Mouse (Mus musculus) liver, embryonic 14.5 days (tissue): Measurements from ENCODE around the gene Olfr535. TPM values are rescaled to one million over a fixed set of nuclear protein-coding genes. Genes with fewer than 3 reads are reported as not detected.
"Not testable (repeated sequence)": the region's sequence is repeated elsewhere in the genome, so short reads cannot be mapped to it uniquely, and the experiment has no call there.

Experiments used
- ATAC-seq: fragments of 200-750 bp; cut with Nextera tagmentation; 2 replicates; pipeline ENCODE4 v1.8.0; 2017; ENCODE audit warnings: moderate number of reproducible peaks, mild to moderate bottlenecking, moderate library complexity; ENCODE audit not compliant: insufficient read depth
- DNase-seq, 3 experiments: peaks; one replicate each; pipeline ENCODE4 v3.0.0-alpha.2; 2012 to 2013; ENCODE audit warnings: low read depth in 3 of 3, low spot score in 3 of 3
- H3K27ac ChIP-seq: fragments of 300-500 bp; sonication (generic); 2 replicates; pipeline ENCODE4 v1.5.1; 2014; ENCODE audit warnings: moderate library complexity, mild to moderate bottlenecking, control low read depth, inconsistent platforms
- H3K27me3 ChIP-seq: fragments of 300-500 bp; sonication (generic); 2 replicates; pipeline ENCODE4 v1.6.1; 2014; ENCODE audit warnings: mild to moderate bottlenecking, low read length, moderate library complexity; ENCODE audit not compliant: control insufficient read depth, insufficient read depth
- H3K36me3 ChIP-seq: fragments of 300-500 bp; sonication (generic); replicated peaks from 2 replicates; pipeline ENCODE4 v1.6.1; 2014; ENCODE audit warnings: low read depth; ENCODE audit not compliant: control insufficient read depth, insufficient read depth
- H3K4me1 ChIP-seq, 2 experiments: fragments of 200-500 bp in 1 of 2; fragments of 300-500 bp in 1 of 2; sonication (generic) in 1 of 2; replicated peaks; 2 replicates each; pipeline ENCODE4 v1.6.1; 2012 to 2014; ENCODE audit warnings: antibody characterized with exemption in 1 of 2, inconsistent platforms in 1 of 2, low read length in 1 of 2; ENCODE audit not compliant: control insufficient read depth in 2 of 2, insufficient read depth in 2 of 2
- H3K4me2 ChIP-seq: fragments of 300-500 bp; sonication (generic); 2 replicates; pipeline ENCODE4 v1.6.1; 2014; ENCODE audit warnings: low read depth, mild to moderate bottlenecking, control low read depth, moderate library complexity
- H3K4me3 ChIP-seq, 2 experiments: fragments of 200-500 bp in 1 of 2; fragments of 300-500 bp in 1 of 2; sonication (generic) in 1 of 2; 2 replicates each; pipeline ENCODE4 v1.5.1; 2012 to 2014; ENCODE audit warnings: low read depth in 2 of 2, low read length in 2 of 2, mild to moderate bottlenecking in 2 of 2, control low read depth in 1 of 2, inconsistent platforms in 1 of 2, moderate library complexity in 1 of 2; ENCODE audit not compliant: insufficient read depth in 1 of 2
- H3K9ac ChIP-seq: fragments of 300-500 bp; sonication (generic); replicated peaks from 2 replicates; pipeline ENCODE4 v1.6.1; 2014; ENCODE audit warnings: mild to moderate bottlenecking, control low read depth, moderate library complexity
- H3K9me3 ChIP-seq: fragments of 300-500 bp; sonication (generic); 2 replicates; pipeline ENCODE4 v1.6.1; 2016; ENCODE audit warnings: low read length, mixed read lengths; ENCODE audit not compliant: control insufficient read depth
- CTCF ChIP-seq: IDR thresholded peaks from 2 replicates; pipeline ENCODE4 v1.5.1; 2016; ENCODE audit warnings: antibody characterized with exemption, low read depth, control low read depth
- EP300 ChIP-seq: IDR thresholded peaks from 2 replicates; pipeline ENCODE4 v1.6.1; 2016; ENCODE audit warnings: antibody characterized with exemption, low read depth
- WGBS: fragments of 180-500 bp; shearing (Covaris S2); extraction: QIAGEN DNeasy Blood & Tissue Kit; methylation state at CpG from one replicate; pipeline ENCODE4 v1.1.7; 2014; ENCODE audit not compliant: insufficient replicate concordance; 5-methylcytosine and 5-hydroxymethylcytosine counted together
- polyA plus RNA-seq, 2 experiments: library from polyadenylated mRNA; depleted of rRNA in 1 of 2; stranded (reverse) in 1 of 2; unstranded in 1 of 2; fragments of >200 nt; fragmentation: Nextera tagmentation in 1 of 2; extraction: Ambion mirVana in 1 of 2; gene quantifications; 2 replicates each; pipeline versions ENCODE4 v1.2.1 to v1.2.3; 2012 to 2014

Olfr535 gene
- polyA plus RNA-seq, 2 experiments = not detected

GRCm38 (mm10) chr7:140488981-140489380 lies 5.0 kb downstream of the Olfr535 start:
- Histone ChIP-seq H3K4me3 (no peak overlapping the region), H3K27ac (no peak overlapping the region), H3K36me3 (no peaks in the 10 kb centered on the region), H3K9me3 (no peaks in the 10 kb centered on the region), H3K9ac (no peak overlapping the region), H3K27me3 (no peaks in the 10 kb centered on the region), H3K4me2 (no peak overlapping the region), H3K4me1 (no peaks in the 10 kb centered on the region)
- DNase-seq (no peak), ATAC-seq (no peak)
- no peak for TF ChIP-seq CTCF
- TF ChIP-seq EP300 = no peak
- 37% methylated on average over 1 of the region's 1 CpGs for WGBS

- Histone ChIP-seq H3K9ac (no peak overlapping the region), H3K27ac (no peak overlapping the region), H3K36me3 (no peaks in the 10 kb centered on the region), H3K27me3 (no peaks in the 10 kb centered on the region), H3K9me3 (no peaks in the 10 kb centered on the region), H3K4me2 (no peak overlapping the region), H3K4me3 (no peak overlapping the region), H3K4me1 (no peaks in the 10 kb centered on the region)
- ATAC-seq = no peak
- no peak for TF ChIP-seq CTCF
- no peak for TF ChIP-seq EP300
- WGBS = 20% methylated on average over 2 of the region's 2 CpGs
- DNase-seq = no peak
Measured at GRCm38 (mm10) chr7:140494231-140494630, 10.2 kb downstream of the Olfr535 start.

GRCm38 (mm10) chr7:140494702-140495101 lies 10.7 kb downstream of the Olfr535 start:
- Histone ChIP-seq H3K27ac (no peak overlapping the region), H3K36me3 (no peaks in the 10 kb centered on the region), H3K4me3 (no peak overlapping the region), H3K27me3 (no peaks in the 10 kb centered on the region), H3K9ac (no peak overlapping the region), H3K4me1 (no peaks in the 10 kb centered on the region), H3K9me3 (no peaks in the 10 kb centered on the region), H3K4me2 (no peak overlapping the region)
- TF ChIP-seq EP300 (no peak), CTCF (no peak)
- ATAC-seq (no peak), DNase-seq (no peak)

GRCm38 (mm10) chr7:140507346-140508021 lies 23.5 kb downstream of the Olfr535 start, which contains the start of gene Olfr536:
Gene Olfr536, minus strand, starts transcription at chr7:140507396.
- not testable (repeated sequence) for DNase-seq, H3K27ac ChIP-seq, H3K9ac ChIP-seq, H3K9me3 ChIP-seq, ATAC-seq, H3K27me3 ChIP-seq, H3K4me1 ChIP-seq, H3K4me3 ChIP-seq, H3K36me3 ChIP-seq, H3K4me2 ChIP-seq
- 34% methylated on average over 1 of the region's 2 CpGs for WGBS

- DNase-seq (no peak), ATAC-seq (no peak)
- no peak overlapping the region for H3K4me2 ChIP-seq
- H3K4me3 ChIP-seq = no peak overlapping the region
- H3K27ac ChIP-seq = no peak overlapping the region
- H3K27me3 ChIP-seq = no peaks in the 10 kb centered on the region
- H3K9ac ChIP-seq = no peak overlapping the region
- no peaks in the 10 kb centered on the region for H3K36me3 ChIP-seq
- no peak for TF ChIP-seq CTCF
- TF ChIP-seq EP300 = no peak
- no peaks in the 10 kb centered on the region for H3K4me1 ChIP-seq
- 45% methylated on average over 2 of the region's 2 CpGs for WGBS
- H3K9me3 ChIP-seq = no peaks in the 10 kb centered on the region
Measured at GRCm38 (mm10) chr7:140539746-140540145, 55.7 kb downstream of the Olfr535 start.

Other genes with a start within 250 kb of the Olfr535 start
- gene 5830411N06Rik, start 236.9 kb upstream of the Olfr535 start, polyA plus RNA-seq (2012; rRNA removed) = not detected in 2 replicates
- gene 5830411N06Rik, start 236.9 kb upstream of the Olfr535 start, polyA plus RNA-seq (2014; fragmentation: Nextera tagmentation; extraction: Ambion mirVana) = not detected in 2 replicates
- gene Olfr525, start 163.4 kb upstream of the Olfr535 start, polyA plus RNA-seq (2012; rRNA removed) = not detected in 2 replicates
- not detected in 2 replicates for gene Olfr525, start 163.4 kb upstream of the Olfr535 start, polyA plus RNA-seq (2014; fragmentation: Nextera tagmentation; extraction: Ambion mirVana)
- not detected in 2 replicates for gene Olfr527, start 150.2 kb upstream of the Olfr535 start, polyA plus RNA-seq (2012; rRNA removed)
- gene Olfr527, start 150.2 kb upstream of the Olfr535 start, polyA plus RNA-seq (2014; fragmentation: Nextera tagmentation; extraction: Ambion mirVana) = not detected in 2 replicates
- gene Olfr60, start 122.5 kb upstream of the Olfr535 start, polyA plus RNA-seq (2012; rRNA removed) = not detected in 2 replicates
- not detected in 2 replicates for gene Olfr60, start 122.5 kb upstream of the Olfr535 start, polyA plus RNA-seq (2014; fragmentation: Nextera tagmentation; extraction: Ambion mirVana)
- not detected in 2 replicates for gene Olfr530, start 107.9 kb upstream of the Olfr535 start, polyA plus RNA-seq (2012; rRNA removed)
- gene Olfr530, start 107.9 kb upstream of the Olfr535 start, polyA plus RNA-seq (2014; fragmentation: Nextera tagmentation; extraction: Ambion mirVana) = not detected in 2 replicates
- not detected in 2 replicates for gene Olfr531, start 81.3 kb upstream of the Olfr535 start, polyA plus RNA-seq (2012; rRNA removed)
- not detected in 2 replicates for gene Olfr531, start 81.3 kb upstream of the Olfr535 start, polyA plus RNA-seq (2014; fragmentation: Nextera tagmentation; extraction: Ambion mirVana)
- gene Olfr532, start 62.6 kb upstream of the Olfr535 start, polyA plus RNA-seq (2012; rRNA removed) = not detected in 2 replicates
- not detected in 2 replicates for gene Olfr532, start 62.6 kb upstream of the Olfr535 start, polyA plus RNA-seq (2014; fragmentation: Nextera tagmentation; extraction: Ambion mirVana)
- gene Olfr533, start 20.8 kb upstream of the Olfr535 start, polyA plus RNA-seq (2012; rRNA removed) = not detected in 2 replicates
- not detected in 2 replicates for gene Olfr533, start 20.8 kb upstream of the Olfr535 start, polyA plus RNA-seq (2014; fragmentation: Nextera tagmentation; extraction: Ambion mirVana)
- gene Olfr536, start 23.2 kb downstream of the Olfr535 start, polyA plus RNA-seq (2012; rRNA removed) = not detected in 2 replicates
- not detected in 2 replicates for gene Olfr536, start 23.2 kb downstream of the Olfr535 start, polyA plus RNA-seq (2014; fragmentation: Nextera tagmentation; extraction: Ambion mirVana)
- not detected in 2 replicates for gene Olfr538, start 83.7 kb downstream of the Olfr535 start, polyA plus RNA-seq (2012; rRNA removed)
- gene Olfr538, start 83.7 kb downstream of the Olfr535 start, polyA plus RNA-seq (2014; fragmentation: Nextera tagmentation; extraction: Ambion mirVana) = not detected in 2 replicates
- gene Olfr46, start 117.1 kb downstream of the Olfr535 start, polyA plus RNA-seq (2012; rRNA removed) = not detected in 2 replicates
- not detected in 2 replicates for gene Olfr46, start 117.1 kb downstream of the Olfr535 start, polyA plus RNA-seq (2014; fragmentation: Nextera tagmentation; extraction: Ambion mirVana)
- gene Olfr61, start 144.8 kb downstream of the Olfr535 start, polyA plus RNA-seq (2012; rRNA removed) = not detected in 2 replicates
- not detected in 2 replicates for gene Olfr61, start 144.8 kb downstream of the Olfr535 start, polyA plus RNA-seq (2014; fragmentation: Nextera tagmentation; extraction: Ambion mirVana)
- not detected in 2 replicates for gene Olfr53, start 162.2 kb downstream of the Olfr535 start, polyA plus RNA-seq (2012; rRNA removed)
- gene Olfr53, start 162.2 kb downstream of the Olfr535 start, polyA plus RNA-seq (2014; fragmentation: Nextera tagmentation; extraction: Ambion mirVana) = not detected in 2 replicates
- gene Olfr539, start 175.7 kb downstream of the Olfr535 start, polyA plus RNA-seq (2012; rRNA removed) = not detected in 2 replicates
- not detected in 2 replicates for gene Olfr539, start 175.7 kb downstream of the Olfr535 start, polyA plus RNA-seq (2014; fragmentation: Nextera tagmentation; extraction: Ambion mirVana)
- not detected in 2 replicates for gene Olfr45, start 197.7 kb downstream of the Olfr535 start, polyA plus RNA-seq (2012; rRNA removed)
- gene Olfr45, start 197.7 kb downstream of the Olfr535 start, polyA plus RNA-seq (2014; fragmentation: Nextera tagmentation; extraction: Ambion mirVana) = not detected in 2 replicates
- not detected in 2 replicates for gene Olfr541, start 213.1 kb downstream of the Olfr535 start, polyA plus RNA-seq (2012; rRNA removed)
- not detected in 2 replicates for gene Olfr541, start 213.1 kb downstream of the Olfr535 start, polyA plus RNA-seq (2014; fragmentation: Nextera tagmentation; extraction: Ambion mirVana)